Mouse (Mus musculus) ES-Bruce4 (cell line): ENCODE results near the gene Gabarapl1.

ENCODE experiments used
- CTCF ChIP-seq: IDR thresholded peaks from one replicate; pipeline ENCODE4 v1.8.1; 2011; ENCODE audit warnings: low read depth, low read length
- EP300 ChIP-seq: IDR thresholded peaks from 2 replicates; pipeline ENCODE4 v1.6.1; 2011; ENCODE audit warnings: low read depth, low read length; ENCODE audit not compliant: insufficient read depth
- POLR2A ChIP-seq: IDR thresholded peaks from one replicate; pipeline ENCODE4 v1.8.1; 2011; ENCODE audit warnings: low read length; ENCODE audit not compliant: insufficient read depth

DNA sequence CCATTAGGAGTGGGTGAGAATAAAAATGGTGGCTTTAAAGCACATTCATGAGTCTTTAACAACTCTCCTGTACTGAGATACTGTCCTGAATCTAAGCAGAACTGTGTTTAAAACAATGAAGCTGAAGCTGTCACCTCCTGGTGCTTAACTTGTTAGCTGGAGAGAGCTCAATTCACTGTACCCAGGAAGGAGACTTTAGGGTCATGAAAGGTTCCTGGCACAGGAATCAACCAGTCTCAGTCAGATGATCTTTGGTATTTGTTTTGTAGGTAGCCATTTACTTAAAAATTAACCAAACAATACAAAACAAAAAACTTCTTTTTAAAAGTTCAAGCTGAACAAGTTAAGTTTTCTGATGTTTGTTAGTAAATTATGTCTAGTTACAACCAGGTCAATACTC is 2.7 kb upstream of the Gabarapl1 start:
- TF ChIP-seq CTCF (no peak), EP300 (no peak), POLR2A (no peak)
